Mouse (Mus musculus): ENCODE measurements around the gene Hhat. TPM values are rescaled to one million over a fixed set of nuclear protein-coding genes. Genes with fewer than 3 reads are reported as not detected.

Hhat gene
- total and polyA plus RNA-seq, 3 experiments: 0.39 to 1.0 TPM; not detected in 1

- no peaks in the 10 kb centered on the region for H3K27me3 ChIP-seq (ENCODE audit: control insufficient read depth in 1 of 2, insufficient read depth in 2 of 2, low read length in 2 of 2)
- H3K79me2 ChIP-seq (ENCODE audit: control insufficient read depth, insufficient read depth, low read length, poor library complexity): no peaks in the 10 kb centered on the region
- H3K4me1 ChIP-seq (ENCODE audit: control insufficient read depth in 1 of 2, insufficient read depth in 2 of 2, low read length in 2 of 2): no peaks in the 10 kb centered on the region
- no peak overlapping the region for H3K27ac ChIP-seq (ENCODE audit: control insufficient read depth, low read depth, low read length)
- no peaks in the 10 kb centered on the region for H3K9me3 ChIP-seq (replicated peaks; ENCODE audit: insufficient read depth, low read length)
- H3K4me3 ChIP-seq (ENCODE audit: control insufficient read depth in 1 of 2, insufficient read depth in 1 of 2, low read depth in 2 of 2, low read length in 2 of 2): no peak overlapping the region
- no peaks in the 10 kb centered on the region for H3K36me3 ChIP-seq (ENCODE audit: control insufficient read depth in 1 of 2, insufficient read depth in 2 of 2, low read length in 2 of 2)
- no peak for DNase-seq (ENCODE audit: low read depth, low spot score)
- no peak overlapping the region for H3K9ac ChIP-seq (ENCODE audit: control insufficient read depth, low read depth, low read length, poor library complexity, severe bottlenecking)
- TF ChIP-seq ZKSCAN1 (IDR thresholded peaks at IDR 0.05; ENCODE audit: low read depth, low read length): no peak
- TF ChIP-seq NRF1 (IDR thresholded peaks at IDR 0.05; ENCODE audit: insufficient read depth, low read depth, low read length, poor library complexity, severe bottlenecking): no peak
- no peak for TF ChIP-seq MYB (IDR thresholded peaks at IDR 0.05; ENCODE audit: low read depth, low read length)
- TF ChIP-seq ZMIZ1 (IDR thresholded peaks at IDR 0.05; ENCODE audit: low read depth, low read length): no peak
- no peak for TF ChIP-seq MXI1 (IDR thresholded peaks at IDR 0.05; ENCODE audit: low read depth, low read length)
- no peak for TF ChIP-seq USF1 (IDR thresholded peaks at IDR 0.05; ENCODE audit: low read depth, low read length)
- TF ChIP-seq TAL1 (IDR thresholded peaks at IDR 0.05; ENCODE audit: low read length): no peak
- no peak for TF ChIP-seq TBP (IDR thresholded peaks at IDR 0.05; ENCODE audit: low read depth, low read length)
- no peak for TF ChIP-seq USF2 (IDR thresholded peaks at IDR 0.05; ENCODE audit: borderline replicate concordance in 1 of 2, insufficient read depth in 1 of 2, low read depth in 1 of 2, low read length in 2 of 2)
- TF ChIP-seq MAX (IDR thresholded peaks at IDR 0.05; ENCODE audit: low read length): no peak
- no peak for TF ChIP-seq E2F4 (IDR thresholded peaks at IDR 0.05; ENCODE audit: borderline replicate concordance, low read depth, low read length)
- TF ChIP-seq ETS1 (IDR thresholded peaks at IDR 0.05; ENCODE audit: low read depth, low read length): no peak
- no peak for TF ChIP-seq MAFK (IDR thresholded peaks at IDR 0.05; ENCODE audit: borderline replicate concordance, low read depth, low read length)
- no peak for TF ChIP-seq UBTF (IDR thresholded peaks at IDR 0.05; ENCODE audit: borderline replicate concordance, insufficient read depth, low read depth, low read length)
Observed at GRCm38 (mm10) chr1:192485030-192485429, 286.0 kb downstream of the Hhat start.

- H3K36me3 ChIP-seq (ENCODE audit: control insufficient read depth in 1 of 2, insufficient read depth in 2 of 2, low read length in 2 of 2): no peaks in the 10 kb centered on the region
- no peaks in the 10 kb centered on the region for H3K9me3 ChIP-seq (replicated peaks; ENCODE audit: insufficient read depth, low read length)
- no peaks in the 10 kb centered on the region for H3K4me1 ChIP-seq (ENCODE audit: control insufficient read depth in 1 of 2, insufficient read depth in 2 of 2, low read length in 2 of 2)
- TF ChIP-seq BHLHE40 (IDR thresholded peaks at IDR 0.05; ENCODE audit: borderline replicate concordance, low read depth, low read length): no peak
- TF ChIP-seq UBTF (IDR thresholded peaks at IDR 0.05; ENCODE audit: borderline replicate concordance, insufficient read depth, low read depth, low read length): no peak
- no peak for TF ChIP-seq RCOR1 (IDR thresholded peaks at IDR 0.05; ENCODE audit: low read depth, low read length)
- TF ChIP-seq ZNF384 (IDR thresholded peaks at IDR 0.05; ENCODE audit: low read depth, low read length): no peak
- no peak for TF ChIP-seq GATA1 (IDR thresholded peaks at IDR 0.05; ENCODE audit: low read depth, low read length)
- no peak for TF ChIP-seq ZKSCAN1 (IDR thresholded peaks at IDR 0.05; ENCODE audit: low read depth, low read length)
- TF ChIP-seq ZC3H11A (IDR thresholded peaks at IDR 0.05; ENCODE audit: low read depth, low read length): no peak
- TF ChIP-seq NRF1 (IDR thresholded peaks at IDR 0.05; ENCODE audit: insufficient read depth, low read depth, low read length, poor library complexity, severe bottlenecking): no peak
- no peak for TF ChIP-seq TBP (IDR thresholded peaks at IDR 0.05; ENCODE audit: low read depth, low read length)
- no peak for TF ChIP-seq CHD1 (IDR thresholded peaks at IDR 0.05; ENCODE audit: low read depth, low read length)
- no peak for TF ChIP-seq ZMIZ1 (IDR thresholded peaks at IDR 0.05; ENCODE audit: low read depth, low read length)
- no peak for TF ChIP-seq SMC3 (IDR thresholded peaks at IDR 0.05; ENCODE audit: low read depth, low read length)
- no peak for TF ChIP-seq GABPA (IDR thresholded peaks at IDR 0.05; ENCODE audit: low read depth, low read length)
- TF ChIP-seq CTCF (IDR thresholded peaks at IDR 0.05 in 2 of 3, conservative IDR thresholded peaks at IDR 0.05 in 1 of 3; ENCODE audit: control insufficient read depth in 1 of 3, insufficient read depth in 1 of 3, low read depth in 2 of 3, low read length in 3 of 3, poor library complexity in 1 of 3, severe bottlenecking in 1 of 3): no peak
- TF ChIP-seq ELF1 (IDR thresholded peaks at IDR 0.05; ENCODE audit: low read depth, low read length): no peak
- no peak for TF ChIP-seq MAZ (IDR thresholded peaks at IDR 0.05; ENCODE audit: low read depth, low read length)
- TF ChIP-seq MAFK (IDR thresholded peaks at IDR 0.05; ENCODE audit: borderline replicate concordance, low read depth, low read length): no peak
- no peak for TF ChIP-seq JUND (IDR thresholded peaks at IDR 0.05; ENCODE audit: low read depth, low read length)
- no peak for TF ChIP-seq MEF2A (IDR thresholded peaks at IDR 0.05; ENCODE audit: extremely low read depth, insufficient replicate concordance, low read depth, low read length, poor library complexity, severe bottlenecking)
- no peak for TF ChIP-seq CHD2 (IDR thresholded peaks at IDR 0.05; ENCODE audit: low read length)
- H3K27ac ChIP-seq (ENCODE audit: control insufficient read depth, low read depth, low read length): no peak overlapping the region
- no peak overlapping the region for H3K9ac ChIP-seq (ENCODE audit: control insufficient read depth, low read depth, low read length, poor library complexity, severe bottlenecking)
- no peak for DNase-seq (ENCODE audit: low read depth, low spot score)
- H3K79me2 ChIP-seq (ENCODE audit: control insufficient read depth, insufficient read depth, low read length, poor library complexity): no peaks in the 10 kb centered on the region
- H3K27me3 ChIP-seq (ENCODE audit: control insufficient read depth in 1 of 2, insufficient read depth in 2 of 2, low read length in 2 of 2): no peaks in the 10 kb centered on the region
- no peak overlapping the region for H3K4me3 ChIP-seq (ENCODE audit: control insufficient read depth in 1 of 2, insufficient read depth in 1 of 2, low read depth in 2 of 2, low read length in 2 of 2)
Observed at GRCm38 (mm10) chr1:192481446-192481845, 289.6 kb downstream of the Hhat start.

All from MEL (cell line).